Mouse (Mus musculus): ENCODE data around the gene Uggt2.
"Not testable (repeated sequence)": the region's sequence is repeated elsewhere in the genome, so short reads cannot be mapped to it uniquely, and the experiment has no call there.

Uggt2 gene

DNA sequence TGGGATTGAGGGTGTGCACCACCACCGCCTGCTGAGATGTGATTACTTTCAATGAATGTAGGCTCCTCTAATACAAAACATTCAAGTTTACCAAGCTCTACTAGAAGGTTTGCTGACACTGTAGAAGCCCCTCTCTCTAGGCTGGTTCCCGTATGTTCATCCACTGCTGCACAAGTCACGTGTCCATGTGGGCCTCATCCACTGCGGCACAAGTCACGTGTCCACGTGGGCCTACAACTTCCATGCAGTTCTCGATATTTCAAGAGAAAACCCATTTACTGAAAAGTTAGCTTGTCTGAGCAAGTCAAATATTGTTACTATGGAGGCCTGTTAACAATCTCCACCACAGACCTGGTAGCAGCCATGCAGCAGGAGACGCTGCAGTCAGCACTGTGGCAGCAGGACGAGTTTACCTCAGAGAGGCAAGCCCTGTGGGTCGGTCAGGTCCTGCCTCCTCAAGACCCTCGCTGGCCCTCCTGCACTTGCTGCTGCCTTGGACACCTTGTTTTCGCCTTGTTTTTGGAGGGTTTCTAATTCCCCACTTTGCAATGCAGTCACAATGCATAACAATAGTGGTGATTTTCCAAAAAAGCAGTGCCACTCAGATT, 62.0 kb downstream of the Uggt2 start:
- no peak for DNase-seq (ENCODE audit: low spot score in 2 of 2)

DNA sequence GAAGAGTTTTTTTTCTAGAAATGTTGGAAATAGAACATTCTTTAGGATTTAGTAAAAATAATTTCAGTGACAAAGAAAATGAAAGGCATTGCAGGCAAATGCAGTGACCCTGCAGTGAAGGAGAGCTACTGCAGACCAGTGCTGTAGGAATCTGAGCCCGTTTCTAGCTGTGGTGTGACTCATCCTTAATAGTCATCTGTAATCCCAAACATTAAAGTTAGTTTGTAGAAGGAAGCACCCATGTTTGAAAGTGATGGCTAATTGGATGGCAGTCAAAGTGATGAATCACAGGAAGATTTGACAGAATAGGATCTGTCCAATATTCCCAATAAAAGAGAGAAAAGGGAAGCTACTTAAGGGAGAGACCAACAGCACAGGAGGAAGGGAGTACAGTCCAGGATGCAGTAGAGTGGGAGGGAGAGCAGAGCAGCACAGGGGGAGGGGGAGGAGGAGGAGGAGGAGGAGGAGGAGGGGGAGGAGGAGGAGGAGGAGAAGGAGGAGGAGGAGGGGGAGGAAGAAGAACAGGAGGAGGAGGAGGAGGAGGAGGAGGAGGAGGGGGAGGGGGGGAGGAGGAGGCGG, 71.5 kb downstream of the Uggt2 start:
- no peak for DNase-seq (ENCODE audit: low spot score in 2 of 2)

DNA sequence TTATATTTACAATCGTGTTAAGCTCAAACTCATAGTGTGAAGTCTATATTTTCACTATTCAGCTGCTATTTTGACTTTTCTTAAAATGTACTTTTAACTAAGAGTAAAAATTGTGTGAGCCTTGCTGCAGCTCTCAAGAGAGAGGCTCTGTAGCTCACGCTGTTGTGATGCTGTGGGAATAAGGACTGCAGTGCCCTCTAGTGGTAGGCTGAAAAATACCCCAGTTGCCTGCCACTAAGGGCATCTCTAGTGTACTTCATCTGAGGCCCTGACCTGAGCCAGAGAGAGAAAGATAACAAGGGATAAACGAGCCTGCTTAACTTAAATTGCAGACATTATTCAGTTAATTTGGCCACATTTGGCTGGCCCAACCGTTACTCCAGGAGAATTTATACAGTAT, 72.1 kb downstream of the Uggt2 start:
- DNase-seq (ENCODE audit: low spot score in 2 of 2): peak in 1 of 2 experiments; percentile 55

DNA sequence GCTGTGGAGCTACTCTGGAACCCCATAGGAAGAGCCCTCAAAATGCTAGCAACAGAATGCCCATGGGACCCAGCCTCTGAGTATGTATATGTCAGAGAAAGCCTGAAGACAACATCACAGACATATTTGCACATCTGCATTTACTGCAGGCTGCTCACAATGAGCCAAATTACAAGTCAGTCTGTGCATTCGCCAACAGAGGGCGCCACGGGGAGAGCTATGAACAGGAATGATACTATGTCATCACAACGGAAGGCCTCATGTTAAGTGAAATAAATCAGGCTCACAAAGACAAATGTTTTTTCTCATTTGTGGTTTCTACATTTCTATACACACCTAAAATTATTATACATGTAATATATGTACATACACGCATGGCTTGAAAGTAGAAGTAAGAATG, 73.3 kb downstream of the Uggt2 start:
- no peak for DNase-seq (ENCODE audit: low spot score in 2 of 2)

DNA sequence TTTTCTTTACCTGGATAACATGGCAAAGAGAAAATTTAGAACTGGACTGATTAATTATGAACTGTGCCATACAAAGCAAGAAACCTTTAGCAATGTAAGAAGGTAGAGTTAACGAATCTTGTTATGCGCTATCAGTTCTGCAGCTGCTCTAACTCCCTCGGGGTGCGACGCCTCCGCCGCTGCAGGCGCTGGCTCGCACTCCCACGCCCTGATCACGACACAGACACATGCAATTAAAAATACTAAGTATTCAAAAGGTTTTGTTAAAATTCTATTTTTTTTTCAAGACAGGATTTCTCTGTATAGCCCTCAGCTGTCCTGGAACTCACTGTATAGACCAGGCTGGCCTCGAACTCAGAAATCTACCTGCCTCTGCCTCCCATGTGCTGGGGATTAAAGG, 85.7 kb downstream of the Uggt2 start:
- no peak for DNase-seq (ENCODE audit: low spot score in 2 of 2)

DNA sequence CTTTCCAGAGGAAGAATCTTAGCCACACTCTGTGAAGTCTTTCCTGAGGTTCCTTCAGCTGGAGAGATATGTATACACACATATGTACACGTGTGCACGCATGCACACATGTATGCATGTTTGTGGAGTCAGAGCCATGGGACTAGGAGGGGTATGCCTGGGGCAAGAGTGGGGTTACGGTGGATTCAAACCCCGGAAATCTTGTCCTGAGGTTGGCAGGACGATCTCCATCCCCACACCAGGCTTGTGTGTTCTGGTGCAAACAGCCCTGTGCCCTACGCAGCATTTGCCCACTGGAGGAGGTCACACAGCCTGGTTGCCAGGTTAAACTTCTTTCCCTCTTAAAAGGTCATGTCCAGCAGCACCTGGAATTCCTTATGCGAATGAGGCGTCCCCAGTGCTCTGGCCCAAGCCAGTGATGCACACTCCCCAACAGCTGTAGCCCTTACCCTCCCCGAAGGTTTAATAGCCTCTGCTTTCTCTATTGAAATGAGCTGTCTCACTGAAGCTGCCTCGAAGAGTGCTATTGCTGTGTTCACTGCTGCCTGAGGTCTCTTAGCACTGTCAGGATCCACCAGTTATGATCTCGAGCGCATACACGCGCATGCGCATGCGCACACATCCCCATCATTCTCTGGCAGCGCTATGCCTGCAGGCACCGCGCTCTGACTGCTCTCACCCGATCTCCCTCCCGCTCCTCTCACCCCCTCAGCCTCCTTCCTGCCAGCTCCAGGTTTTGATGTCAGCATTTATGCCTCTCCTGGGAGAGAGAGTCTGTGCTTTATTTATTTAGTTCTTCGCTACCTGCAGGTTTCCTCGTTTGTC, 86.4 kb downstream of the Uggt2 start:
- no peak for DNase-seq (ENCODE audit: low spot score in 2 of 2)

DNA sequence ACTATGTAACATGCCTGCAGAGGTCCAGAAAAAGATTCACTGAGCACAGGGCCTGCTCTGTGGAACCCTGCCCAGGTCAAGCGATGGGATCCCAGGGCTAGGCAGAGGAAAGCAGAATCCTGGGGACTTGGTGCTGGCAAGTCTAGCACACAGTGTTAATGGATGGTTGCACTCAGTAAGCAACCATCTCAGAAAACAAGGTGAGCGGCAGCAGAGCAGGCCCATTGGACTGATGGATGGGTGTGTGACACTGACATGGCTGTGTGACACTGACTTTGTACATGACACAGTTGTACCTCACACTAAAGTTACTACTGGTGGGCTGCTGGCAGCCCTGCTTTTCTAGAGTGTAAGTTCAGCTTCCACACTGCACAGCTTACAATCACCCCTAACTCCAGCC, 89.7 kb downstream of the Uggt2 start:
- DNase-seq (ENCODE audit: low spot score in 2 of 2): no peak

DNA sequence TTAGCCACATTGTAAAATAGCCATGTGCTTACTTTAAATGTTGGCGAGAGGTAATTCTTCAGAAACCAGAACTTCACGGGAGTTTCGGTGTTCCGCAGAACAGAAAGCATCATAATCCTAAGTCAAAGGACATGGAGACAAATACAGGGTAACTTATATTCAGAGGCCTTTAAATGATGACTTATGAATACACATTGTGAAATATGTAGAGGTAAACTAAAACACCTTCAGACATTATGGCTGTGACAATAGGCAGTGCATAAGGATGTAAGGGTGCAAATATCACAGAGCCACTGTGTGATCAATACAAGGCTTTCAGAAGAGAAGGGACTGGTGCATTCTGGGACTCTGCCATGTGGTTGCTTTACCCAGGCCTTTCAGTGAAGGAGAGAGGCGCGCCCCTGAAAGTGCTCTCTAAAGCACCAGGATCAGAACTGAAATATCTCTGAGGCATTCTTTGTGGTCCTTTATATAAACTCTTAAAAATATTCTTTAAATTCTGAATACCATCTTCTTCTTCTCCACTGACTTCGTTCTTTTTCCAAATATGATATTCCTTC, 91.1 kb downstream of the Uggt2 start:
- no peak for DNase-seq (ENCODE audit: low spot score in 2 of 2)

DNA sequence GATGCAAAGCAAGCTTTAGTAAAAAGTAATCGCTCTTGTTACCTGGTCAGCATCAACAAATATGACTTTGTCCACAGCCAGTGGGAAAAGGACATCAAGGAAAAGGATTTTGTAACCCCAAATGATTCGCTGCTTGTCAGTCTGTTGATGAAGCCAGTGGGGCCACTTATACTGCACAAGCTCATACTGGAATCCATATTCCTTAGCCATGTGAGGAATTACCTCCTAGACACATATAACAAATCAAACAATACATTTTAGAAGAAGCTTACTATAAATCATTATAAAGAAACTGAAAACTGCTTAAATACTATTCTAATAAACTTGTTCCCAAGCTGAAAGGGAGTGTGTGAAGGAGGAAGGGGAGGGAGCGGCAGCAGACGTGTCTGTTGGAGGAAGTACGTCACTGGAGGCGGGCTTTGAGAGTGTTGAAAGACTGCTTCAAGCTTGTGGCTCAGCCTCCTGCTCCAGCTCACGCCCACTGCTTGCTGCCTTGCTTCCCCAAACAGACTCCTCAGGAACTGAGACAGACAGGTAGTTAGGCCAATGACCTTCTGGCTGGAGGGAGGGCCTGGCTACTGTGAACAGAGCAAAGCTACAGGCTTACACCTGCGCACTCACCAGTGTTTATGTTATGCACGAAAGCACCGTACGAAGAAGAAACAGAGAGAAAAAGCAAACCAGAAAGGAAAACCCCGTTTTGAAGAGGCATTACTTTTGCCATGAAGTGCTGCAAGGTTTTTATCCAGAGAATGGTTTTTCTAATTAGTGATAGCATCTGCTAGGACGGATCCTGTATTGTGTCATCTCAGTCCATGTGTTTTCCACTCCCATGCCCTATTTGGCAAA, 91.9 kb downstream of the Uggt2 start:
- peak; percentile 81 to 91 for DNase-seq (ENCODE audit: low spot score in 2 of 2)

DNA sequence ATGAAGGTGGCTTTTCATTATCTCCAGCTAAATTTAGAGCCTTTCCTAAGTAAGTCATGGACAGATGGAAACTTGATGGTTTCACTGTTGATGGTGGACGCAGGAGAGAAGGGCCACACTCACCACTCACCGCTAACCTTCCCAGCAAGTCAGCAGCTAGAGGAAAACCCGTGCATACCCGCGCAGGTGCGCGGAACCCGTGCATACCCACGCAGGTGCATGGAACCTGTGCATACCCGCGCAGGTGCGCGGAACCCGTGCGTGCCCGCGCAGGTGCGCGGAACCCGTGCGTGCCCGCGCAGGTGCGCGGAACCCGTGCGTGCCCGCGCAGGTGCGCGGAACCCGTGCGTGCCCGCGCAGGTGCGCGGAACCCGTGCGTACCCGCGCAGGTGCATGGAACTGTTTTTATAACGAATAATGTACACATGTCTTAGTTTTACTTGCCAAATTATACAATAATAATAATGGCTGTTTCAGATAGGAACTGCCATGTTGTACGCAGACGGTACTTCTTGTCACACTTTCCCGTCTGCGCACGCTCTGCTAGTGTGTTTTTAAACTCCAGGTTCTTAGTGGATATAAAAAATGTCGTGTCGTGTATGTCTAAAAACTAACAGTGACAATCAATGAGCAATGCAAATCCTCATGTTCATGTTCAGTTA, 92.7 kb downstream of the Uggt2 start:
- DNase-seq (ENCODE audit: low spot score in 2 of 2): no peak

DNA sequence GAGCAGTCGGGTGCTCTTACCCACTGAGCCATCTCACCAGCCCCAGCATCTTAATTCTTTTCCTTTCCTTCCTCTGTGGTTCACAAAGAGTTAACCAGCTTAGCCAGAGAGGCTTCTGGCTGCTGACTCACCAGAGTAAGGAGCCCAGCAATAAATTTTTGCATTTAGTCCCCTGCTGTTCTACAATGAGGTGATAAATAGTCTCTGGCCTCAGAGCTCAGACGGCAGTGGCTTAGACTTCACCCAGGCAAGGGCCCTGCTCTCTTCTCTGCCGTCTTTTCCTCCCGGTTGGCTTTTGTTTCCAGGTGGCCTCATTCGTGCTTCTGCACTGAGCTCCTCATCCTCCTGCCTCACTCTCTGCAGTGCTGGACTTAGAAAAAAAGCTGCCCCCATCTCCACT, 93.4 kb downstream of the Uggt2 start:
- DNase-seq (ENCODE audit: low spot score in 2 of 2): no peak

DNA sequence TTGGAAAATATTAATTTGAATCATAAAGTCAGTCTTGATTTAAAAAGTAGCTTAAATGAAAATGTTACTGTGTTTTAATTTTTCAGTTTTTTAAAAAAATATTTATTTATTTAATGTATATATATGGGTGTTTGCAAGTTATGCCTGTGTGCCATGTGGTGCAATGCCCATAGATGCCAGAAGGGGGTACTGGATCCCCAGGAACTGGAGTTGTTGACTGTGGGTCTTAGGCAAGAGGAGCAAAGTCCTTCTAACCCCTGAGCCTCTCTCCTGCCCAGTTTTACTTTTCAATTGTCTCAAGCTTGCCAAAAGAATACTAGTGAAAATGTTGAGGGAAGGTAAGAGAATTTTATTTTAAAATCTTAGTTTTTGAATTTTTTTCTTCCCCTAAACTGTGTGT, 95.9 kb downstream of the Uggt2 start:
- DNase-seq (ENCODE audit: low spot score in 2 of 2): peak in 1 of 2 experiments; percentile 23

DNA sequence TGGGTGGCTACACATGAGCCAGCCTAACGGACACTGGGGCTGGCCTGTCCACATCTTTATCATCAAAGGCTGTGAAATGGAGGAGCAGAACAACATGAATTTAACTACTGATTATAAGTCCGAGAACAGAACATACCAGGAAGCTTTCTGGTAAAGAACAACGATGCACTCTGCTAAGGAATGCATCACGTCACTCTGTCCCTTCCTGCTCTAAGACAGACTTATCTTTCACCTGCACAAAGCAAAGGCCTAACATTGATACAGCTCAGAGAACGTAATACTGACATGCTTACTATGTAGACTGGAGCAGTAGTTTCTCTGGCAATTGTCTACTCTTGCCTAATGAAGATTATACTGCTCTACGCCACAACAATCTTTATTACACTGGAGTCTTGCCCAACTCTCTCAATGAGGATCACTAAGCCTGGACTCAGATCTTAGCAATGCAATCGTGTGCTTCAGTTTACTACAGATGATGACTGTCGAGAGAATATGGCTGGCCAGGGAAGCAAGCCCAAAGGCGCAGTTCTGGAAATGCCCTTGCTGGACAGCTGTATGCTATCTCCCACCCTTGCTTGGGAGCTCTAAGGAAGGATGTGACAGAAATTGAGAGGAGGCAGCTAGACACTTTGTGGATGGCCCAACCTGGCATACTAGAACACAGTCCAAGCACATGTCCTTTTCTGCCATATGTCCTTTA, 103.9 kb downstream of the Uggt2 start:
- DNase-seq (ENCODE audit: low spot score in 2 of 2): no peak

DNA sequence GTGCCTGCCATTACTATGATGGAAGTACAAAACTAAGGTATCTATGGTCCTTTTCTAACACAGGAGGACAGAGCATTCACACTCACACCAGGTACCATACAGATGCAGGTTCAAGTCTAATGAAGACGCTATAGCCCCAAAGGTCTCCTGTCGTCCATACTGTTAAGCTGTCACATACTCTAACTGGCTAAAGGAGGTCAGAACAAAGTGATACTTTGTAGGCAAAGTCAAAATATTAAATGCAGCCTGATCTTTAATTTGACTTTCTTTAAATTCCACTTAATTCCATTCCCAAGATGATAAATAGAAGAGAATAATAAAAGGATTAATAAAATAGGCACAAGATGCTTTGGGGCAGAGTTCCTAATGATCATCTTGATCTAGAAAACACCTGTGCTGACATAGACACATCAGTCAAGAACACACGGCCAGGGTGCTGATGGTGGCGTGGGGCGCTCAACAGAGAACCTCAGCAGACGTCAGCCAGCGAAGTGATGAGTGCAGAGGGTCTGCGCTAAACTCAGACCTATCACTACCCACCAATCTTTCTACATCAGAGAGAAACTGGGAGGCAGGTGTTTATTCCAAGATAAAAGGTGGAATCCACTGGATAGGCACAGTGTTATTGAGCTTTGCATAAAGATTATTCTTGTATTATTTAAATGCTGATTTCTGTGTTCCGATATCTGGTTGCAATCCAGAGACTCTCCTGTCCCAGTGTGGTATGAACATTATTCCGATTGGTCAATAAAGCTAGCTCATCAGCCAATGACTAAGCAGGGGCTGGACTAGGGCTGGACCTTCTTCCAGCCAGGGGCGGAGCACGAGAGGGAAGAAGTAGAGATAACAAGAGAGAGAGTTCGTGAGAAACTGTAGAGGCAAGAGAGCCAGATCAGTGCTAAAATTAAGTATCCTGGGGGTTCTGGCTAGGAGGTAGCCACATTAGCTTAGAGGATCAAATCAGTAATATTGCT, 111.4 kb downstream of the Uggt2 start:
- DNase-seq (ENCODE audit: low spot score in 2 of 2): no peak

DNA sequence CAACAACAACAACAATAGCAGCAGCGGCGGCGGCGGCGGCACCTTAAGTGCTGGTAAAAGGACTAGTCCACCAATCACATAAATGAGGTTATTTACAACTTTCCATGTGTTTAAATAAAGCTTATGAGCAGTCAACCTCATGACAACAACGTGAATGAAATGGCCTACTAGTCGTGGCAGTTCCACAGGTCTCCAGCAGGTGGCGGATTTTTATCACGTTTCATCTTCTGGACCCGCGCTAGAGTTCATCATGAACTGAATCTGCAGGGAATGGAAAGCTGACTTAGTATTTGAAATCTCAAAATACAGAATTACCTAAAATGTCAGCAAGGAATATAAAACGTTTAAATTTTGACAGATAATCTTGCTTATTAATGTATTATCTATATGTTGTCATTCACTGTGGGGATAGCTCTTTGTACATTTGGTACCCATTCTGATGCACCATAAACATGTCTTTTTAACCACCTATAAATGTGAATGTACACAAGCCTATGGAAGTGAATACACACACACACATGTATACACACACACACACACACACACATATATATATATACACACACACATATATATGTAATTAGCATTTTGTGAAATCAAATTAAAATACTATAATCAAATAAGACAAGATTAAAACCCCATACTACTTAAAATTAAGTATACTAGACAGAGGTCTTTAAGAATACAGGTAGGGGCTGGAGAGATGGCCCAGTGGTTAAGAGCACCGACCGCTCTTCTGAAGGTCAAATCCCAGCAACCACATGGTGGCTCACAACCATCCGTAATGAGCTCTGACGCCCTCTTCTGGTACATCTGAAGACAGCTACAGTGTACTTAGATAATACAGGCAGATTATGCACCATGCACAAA, 112.3 kb downstream of the Uggt2 start:
- DNase-seq (ENCODE audit: low spot score in 2 of 2): peak; percentile 27 to 59

DNA sequence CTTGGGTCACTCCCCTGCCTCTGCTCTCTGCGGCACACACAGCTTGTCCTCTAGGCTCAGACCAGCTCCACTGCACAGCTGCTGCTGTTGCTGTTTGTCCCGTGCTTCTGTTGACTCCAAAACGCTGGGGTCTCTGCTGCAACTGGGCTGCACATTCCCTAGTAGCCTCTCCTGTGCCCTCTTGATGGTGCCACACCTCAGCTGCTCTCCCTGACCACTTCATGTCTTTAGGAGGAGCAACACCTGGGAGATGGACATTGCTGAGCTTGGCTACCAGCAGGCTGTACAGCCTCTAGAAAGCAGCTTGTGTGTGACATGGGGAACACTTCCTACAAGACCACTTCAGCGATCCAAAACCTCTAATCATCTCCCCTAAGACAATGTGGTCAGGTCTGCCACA, 115.1 kb downstream of the Uggt2 start:
- no peak for DNase-seq (ENCODE audit: low spot score in 2 of 2)

DNA sequence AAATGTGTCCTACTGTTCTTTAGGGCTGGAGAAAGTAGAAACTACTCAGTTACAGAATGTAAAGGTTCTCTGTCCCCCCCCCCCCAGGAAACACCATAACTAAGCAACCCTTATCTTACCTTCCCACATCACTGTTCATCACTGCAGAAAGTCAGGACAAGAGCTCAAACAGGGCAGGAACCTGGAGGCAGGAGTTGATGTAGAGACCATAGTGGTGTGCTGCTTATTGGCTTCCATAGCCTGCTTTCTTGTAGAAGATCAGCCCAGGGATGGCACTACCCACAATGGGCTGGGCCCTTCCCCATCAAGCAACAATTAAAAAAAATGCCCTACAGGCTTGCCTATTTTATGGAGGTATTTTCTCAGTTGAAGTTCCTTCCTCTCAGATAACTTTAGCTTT, 115.8 kb downstream of the Uggt2 start:
- no peak for DNase-seq (ENCODE audit: low spot score in 2 of 2)

DNA sequence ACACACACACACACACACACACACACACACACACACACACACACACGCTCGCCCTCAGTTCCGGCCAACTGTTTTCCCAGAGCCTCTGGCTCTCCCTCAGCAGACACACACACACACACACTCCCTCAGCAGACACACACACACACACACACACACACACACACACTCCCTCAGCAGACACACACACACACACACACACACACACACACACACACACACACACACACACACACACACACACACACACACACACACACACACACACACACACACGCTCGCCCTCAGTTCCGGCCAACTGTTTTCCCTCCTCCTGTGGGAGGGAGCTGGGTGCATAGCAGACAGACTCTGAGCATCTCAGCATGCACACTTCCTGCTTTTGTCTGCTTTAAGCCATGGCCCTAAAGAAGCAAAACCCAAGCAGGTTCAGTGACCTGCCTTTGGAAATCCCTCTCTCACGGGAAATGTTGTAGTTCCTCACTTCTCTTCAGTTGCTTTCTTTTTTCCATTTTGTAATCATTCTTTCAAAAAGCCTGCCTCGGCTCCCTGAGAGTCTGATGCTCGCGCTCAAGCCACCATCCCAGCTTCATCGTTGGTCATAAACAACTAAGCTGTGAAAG, 116.7 kb downstream of the Uggt2 start:
- not testable (repeated sequence) for DNase-seq (ENCODE audit: low spot score in 2 of 2)
